Mouse (Mus musculus) layer of hippocampus, adult 8-10 months (tissue): ENCODE measurements at regions not wholly inside any gene's neighbourhood (a gene's known extent, or its start where the extent isn't known, plus 50 kb on each side); places are given as distances from the start of the nearest gene placed in this dataset.
"Not testable (repeated sequence)": the region's sequence is repeated elsewhere in the genome, so short reads cannot be mapped to it uniquely, and the experiment has no call there.

ENCODE experiments used
- DNase-seq, 2 experiments: peaks; one replicate each; pipeline ENCODE4 v3.0.0; 2022; ENCODE audit warnings: low spot score in 2 of 2

- DNase-seq, result no peak
Measured at GRCm38 (mm10) chr12:69524337-69525035, 58.3 kb downstream of the Vcpkmt start.

GRCm38 (mm10) chr12:69519869-69520268 is 63.0 kb downstream of the Vcpkmt start:
- no peak for DNase-seq

GRCm38 (mm10) chr12:69519028-69519427 is 63.8 kb downstream of the Vcpkmt start:
- DNase-seq, result no peak

- no peak for DNase-seq
Measured at GRCm38 (mm10) chr12:69517616-69518015, 65.2 kb downstream of the Vcpkmt start.

GRCm38 (mm10) chr12:69516314-69516916 is 66.4 kb downstream of the Vcpkmt start:
- DNase-seq, result no peak

- DNase-seq, result no peak
Measured at GRCm38 (mm10) chr12:69515850-69516249, 67.0 kb downstream of the Vcpkmt start.

GRCm38 (mm10) chr12:69515117-69515516 is 67.7 kb downstream of the Vcpkmt start:
- DNase-seq, result no peak

GRCm38 (mm10) chr12:69513166-69513565 is 69.7 kb downstream of the Vcpkmt start:
- DNase-seq, result no peak

- no peak for DNase-seq
Measured at GRCm38 (mm10) chr12:69510736-69511135, 72.1 kb downstream of the Vcpkmt start.

GRCm38 (mm10) chr12:69509180-69509579 is 73.6 kb downstream of the Vcpkmt start:
- not testable (repeated sequence) for DNase-seq

GRCm38 (mm10) chr12:69507906-69508305 is 74.9 kb downstream of the Vcpkmt start:
- no peak for DNase-seq

GRCm38 (mm10) chr12:69507333-69507732 is 75.5 kb downstream of the Vcpkmt start:
- no peak for DNase-seq

- DNase-seq, result no peak
Measured at GRCm38 (mm10) chr12:69502706-69503070, 80.1 kb downstream of the Vcpkmt start.

- DNase-seq, result peak; percentile 48 to 49
Measured at GRCm38 (mm10) chr12:69501783-69502705, 80.8 kb downstream of the Vcpkmt start.

GRCm38 (mm10) chr12:69501346-69501730 is 81.5 kb downstream of the Vcpkmt start:
- no peak for DNase-seq

- no peak for DNase-seq
Measured at GRCm38 (mm10) chr12:69500600-69501345, 82.1 kb downstream of the Vcpkmt start.

GRCm38 (mm10) chr12:69497121-69497520 is 85.7 kb downstream of the Vcpkmt start:
- DNase-seq, result peak; percentile 65 to 70

- no peak for DNase-seq
Measured at GRCm38 (mm10) chr12:69496341-69496904, 86.4 kb downstream of the Vcpkmt start.

- DNase-seq, result no peak
Measured at GRCm38 (mm10) chr12:69495776-69496175, 87.1 kb downstream of the Vcpkmt start.

- peak in 1 of 2 experiments; percentile 29 for DNase-seq
Measured at GRCm38 (mm10) chr12:69494648-69495047, 88.2 kb downstream of the Vcpkmt start.

- no peak for DNase-seq
Measured at GRCm38 (mm10) chr12:69489686-69490085, 93.1 kb downstream of the Vcpkmt start.
